Mouse (Mus musculus) intestine, embryonic 15.5 days (tissue): ENCODE results near the gene Dstn. TPM values are rescaled to one million over a fixed set of nuclear protein-coding genes. Genes with fewer than 3 reads are reported as not detected.
A peak's percentile ranks its signal among the peaks of the same experiment; 100 is the strongest.

Source experiments
- ATAC-seq: fragments of 200-750 bp; cut with Nextera tagmentation; 2 replicates; pipeline ENCODE4 v1.8.0; 2017; ENCODE audit warnings: moderate TSS enrichment, moderate library complexity
- H3K27ac ChIP-seq: fragments of 300-500 bp; sonication (generic); 2 replicates; pipeline ENCODE4 v1.5.1; 2015; ENCODE audit warnings: mild to moderate bottlenecking, inconsistent platforms
- H3K27me3 ChIP-seq: fragments of 300-500 bp; sonication (generic); replicated peaks from 2 replicates; pipeline ENCODE4 v1.6.1; 2015; ENCODE audit warnings: inconsistent platforms
- H3K36me3 ChIP-seq: fragments of 300-500 bp; sonication (generic); 2 replicates; pipeline ENCODE4 v1.6.1; 2015; ENCODE audit warnings: inconsistent platforms
- H3K4me1 ChIP-seq: fragments of 300-500 bp; sonication (generic); replicated peaks from 2 replicates; pipeline ENCODE4 v1.6.1; 2015; ENCODE audit warnings: inconsistent platforms
- H3K4me2 ChIP-seq: fragments of 300-500 bp; sonication (generic); replicated peaks from 2 replicates; pipeline ENCODE4 v1.6.1; 2015; ENCODE audit warnings: mild to moderate bottlenecking, inconsistent platforms
- H3K4me3 ChIP-seq: fragments of 300-500 bp; sonication (generic); replicated peaks from 2 replicates; pipeline ENCODE4 v1.5.1; 2015; ENCODE audit warnings: inconsistent platforms
- H3K9ac ChIP-seq: fragments of 300-500 bp; sonication (generic); 2 replicates; pipeline ENCODE4 v1.6.1; 2015; ENCODE audit warnings: inconsistent platforms
- H3K9me3 ChIP-seq: fragments of 300-500 bp; sonication (generic); 2 replicates; pipeline ENCODE4 v1.6.1; 2016; ENCODE audit warnings: inconsistent platforms
- WGBS: fragments of 180-500 bp; shearing (Covaris S2); methylation state at CpG from one replicate; pipeline ENCODE4 v1.1.7; 2015; 5-methylcytosine and 5-hydroxymethylcytosine counted together
- polyA plus RNA-seq: library from polyadenylated mRNA; unstranded; fragments of >200 nt; fragmentation: Nextera tagmentation; extraction: Ambion mirVana; gene quantifications from 2 replicates; pipeline ENCODE4 v1.2.1, GENCODE M21; 2015

Gene Dstn
- polyA plus RNA-seq: 674 and 711 TPM in 2 replicates

- no peaks in the 10 kb centered on the region for H3K27me3 ChIP-seq
- peak within 1 kb of the TSS; percentile 66 for H3K4me3 ChIP-seq
- H3K27ac ChIP-seq: peak within 1 kb of the TSS; percentile 98
- H3K36me3 ChIP-seq: no peaks in the 10 kb centered on the region
- ATAC-seq: peak; percentile 95
- H3K9me3 ChIP-seq: no peaks in the 10 kb centered on the region
- H3K9ac ChIP-seq: peak within 1 kb of the TSS; percentile 74
- H3K4me2 ChIP-seq: peak within 1 kb of the TSS; percentile 63
- H3K4me1 ChIP-seq: 0 out of 2 replicates have a peak, but pooled peaks cover 3% of the 10 kb centered on the region
- WGBS: under 1% methylated on average over 71 of the region's 71 CpGs
Observed at GRCm38 (mm10) chr2:143914760-143915599, at the start of gene Dstn. TSS of gene Dstn (plus strand) at chr2:143915320.

DNA sequence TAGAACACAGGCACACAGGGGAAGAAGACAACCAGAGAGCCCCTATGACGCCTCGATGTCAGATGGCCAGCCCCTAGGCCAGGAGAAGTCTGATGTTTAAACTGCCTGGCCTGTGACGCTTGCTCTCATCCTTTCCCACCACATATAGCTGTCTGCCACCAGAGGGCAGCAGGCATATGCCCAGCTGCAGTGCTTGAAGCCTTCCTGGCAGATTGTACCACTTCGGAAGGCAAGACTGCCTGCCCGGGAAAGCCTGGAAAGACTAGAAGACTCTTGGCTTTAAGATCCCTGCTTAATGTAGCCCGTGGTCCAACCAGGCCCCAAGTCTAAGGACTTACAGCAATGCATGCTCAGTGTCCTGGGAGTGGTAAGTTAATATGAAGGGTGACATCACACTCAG, 47.8 kb upstream of the Dstn start:
- Histone ChIP-seq H3K27ac (no peak overlapping the region), H3K4me1 (peaks cover 13% of the 10 kb centered on the region), H3K27me3 (no peaks in the 10 kb centered on the region), H3K4me2 (peak overlapping the region; percentile 29; the same call in 1 of the 2 replicates), H3K4me3 (no peak overlapping the region), H3K9me3 (no peaks in the 10 kb centered on the region), H3K9ac (no peak overlapping the region), H3K36me3 (no peaks in the 10 kb centered on the region)
- ATAC-seq: peak; percentile 58
- WGBS: 3% methylated on average over 6 of the region's 6 CpGs

- 30% methylated on average over 10 of the region's 10 CpGs for WGBS
- H3K27ac ChIP-seq: no peak overlapping the region
- no peak overlapping the region for H3K4me2 ChIP-seq
- no peaks in the 10 kb centered on the region for H3K36me3 ChIP-seq
- H3K9ac ChIP-seq: no peak overlapping the region
- peaks cover 9% of the 10 kb centered on the region for H3K4me1 ChIP-seq
- H3K27me3 ChIP-seq: no peaks in the 10 kb centered on the region
- H3K4me3 ChIP-seq: no peak overlapping the region
- no peaks in the 10 kb centered on the region for H3K9me3 ChIP-seq
- peak; percentile 89 for ATAC-seq
Observed at GRCm38 (mm10) chr2:143870936-143871688, 44.0 kb upstream of the Dstn start.

DNA sequence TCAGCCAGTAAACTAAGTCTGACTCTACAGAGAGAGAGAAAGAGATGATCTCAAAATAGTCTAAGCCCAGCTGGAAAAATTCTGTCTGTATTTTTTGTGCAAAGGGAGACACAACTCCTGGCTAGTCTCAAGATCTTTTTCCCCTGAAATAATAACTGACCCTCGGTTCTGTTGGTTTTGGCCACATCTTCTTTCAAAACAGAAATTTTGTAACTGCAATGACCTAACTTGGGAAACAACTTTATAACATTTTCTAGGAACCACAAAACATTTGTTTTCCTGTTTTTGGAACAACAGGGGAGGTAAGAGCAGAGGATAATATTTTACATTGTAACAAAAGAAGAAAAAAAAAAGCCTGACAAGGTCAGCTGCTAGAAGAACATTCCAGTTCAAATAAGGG, 39.1 kb upstream of the Dstn start:
- Histone ChIP-seq H3K4me1 (peaks cover 9% of the 10 kb centered on the region), H3K27ac (no peak overlapping the region), H3K36me3 (no peaks in the 10 kb centered on the region), H3K9ac (no peak overlapping the region), H3K27me3 (no peaks in the 10 kb centered on the region), H3K4me3 (no peak overlapping the region), H3K9me3 (no peaks in the 10 kb centered on the region), H3K4me2 (no peak overlapping the region)
- WGBS: 54% methylated on average over 1 of the region's 1 CpGs
- ATAC-seq: no peak

- Histone ChIP-seq H3K9me3 (no peaks in the 10 kb centered on the region), H3K9ac (no peak overlapping the region), H3K27me3 (no peaks in the 10 kb centered on the region), H3K27ac (no peak overlapping the region), H3K4me2 (no peak overlapping the region), H3K4me1 (no peaks in the 10 kb centered on the region; the same call in 1 of the 2 replicates), H3K36me3 (no peaks in the 10 kb centered on the region), H3K4me3 (no peak overlapping the region)
- peak; percentile 81 for ATAC-seq
- 64% methylated on average over 4 of the region's 4 CpGs for WGBS
Observed at GRCm38 (mm10) chr2:143876929-143877632, 38.0 kb upstream of the Dstn start.

DNA sequence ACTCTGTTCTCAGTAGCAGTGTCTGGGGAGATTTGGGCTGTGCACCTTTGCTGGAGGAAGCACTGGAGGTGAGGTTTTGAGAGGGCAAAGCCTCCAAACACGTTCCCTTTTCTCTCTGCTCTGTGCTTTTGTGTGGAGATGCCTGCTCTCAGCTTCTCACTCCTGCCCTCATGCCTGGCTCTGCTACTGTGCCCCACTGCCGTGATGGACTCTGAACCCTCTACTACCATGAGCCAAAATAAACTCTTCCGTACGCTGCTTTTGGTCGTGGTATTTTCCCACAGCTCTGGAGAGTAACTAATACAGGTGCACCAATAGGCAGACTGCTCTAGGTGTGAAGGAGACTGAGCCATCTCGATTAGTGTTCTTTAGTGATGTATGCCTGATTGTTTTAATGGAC, 35.8 kb upstream of the Dstn start:
- Histone ChIP-seq H3K4me3 (no peak overlapping the region), H3K36me3 (no peaks in the 10 kb centered on the region), H3K27me3 (no peaks in the 10 kb centered on the region), H3K9me3 (no peaks in the 10 kb centered on the region), H3K4me1 (no peaks in the 10 kb centered on the region; the same call in 1 of the 2 replicates), H3K27ac (no peak overlapping the region), H3K4me2 (no peak overlapping the region), H3K9ac (no peak overlapping the region)
- no peak for ATAC-seq
- 88% methylated on average over 6 of the region's 6 CpGs for WGBS

GRCm38 (mm10) chr2:143882002-143882401, 33.1 kb upstream of the Dstn start:
- no peaks in the 10 kb centered on the region for H3K27me3 ChIP-seq
- no peak overlapping the region for H3K4me3 ChIP-seq
- H3K36me3 ChIP-seq: no peaks in the 10 kb centered on the region
- H3K9ac ChIP-seq: no peak overlapping the region
- H3K4me1 ChIP-seq: no peaks in the 10 kb centered on the region
- H3K27ac ChIP-seq: no peak overlapping the region
- 85% methylated on average over 4 of the region's 4 CpGs for WGBS
- ATAC-seq: no peak
- no peak overlapping the region for H3K4me2 ChIP-seq
- no peaks in the 10 kb centered on the region for H3K9me3 ChIP-seq

DNA sequence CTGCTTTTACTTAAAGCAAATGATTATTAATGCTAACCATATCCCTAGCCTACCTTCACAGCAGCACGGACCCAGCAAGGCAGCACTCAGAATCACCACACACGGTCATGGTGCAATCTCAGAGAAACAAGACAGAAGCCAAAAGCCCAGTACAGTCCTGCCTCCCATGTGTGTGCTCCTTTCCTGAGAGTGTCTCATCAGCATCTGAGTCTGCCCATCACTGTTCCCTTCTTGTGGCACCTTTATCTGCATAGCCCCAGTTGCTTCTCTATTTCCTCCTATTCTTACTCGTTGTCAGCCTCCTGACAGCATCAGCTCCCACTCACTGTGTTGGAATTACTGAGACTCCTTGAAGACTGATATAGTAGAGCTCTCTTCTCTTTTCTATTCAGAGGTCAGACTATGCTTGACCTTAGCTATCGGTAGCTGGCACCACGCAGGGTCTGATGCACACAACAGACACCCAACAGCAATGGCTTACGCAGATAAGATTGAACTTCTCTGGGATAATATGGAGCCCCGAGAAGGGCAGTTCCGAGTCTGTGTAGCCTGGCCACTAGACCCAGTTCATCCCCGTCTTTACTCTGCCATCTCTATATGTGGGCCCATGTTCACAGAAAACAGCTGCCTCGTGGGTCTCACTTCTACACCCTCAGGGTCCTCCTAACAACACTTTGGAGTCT, 32.4 kb upstream of the Dstn start:
- no peak for ATAC-seq
- H3K4me1 ChIP-seq: no peaks in the 10 kb centered on the region
- no peak overlapping the region for H3K4me3 ChIP-seq
- no peak overlapping the region for H3K27ac ChIP-seq
- no peaks in the 10 kb centered on the region for H3K27me3 ChIP-seq
- no peak overlapping the region for H3K9ac ChIP-seq
- no peaks in the 10 kb centered on the region for H3K36me3 ChIP-seq
- H3K4me2 ChIP-seq: no peak overlapping the region
- H3K9me3 ChIP-seq: no peaks in the 10 kb centered on the region
- 84% methylated on average over 10 of the region's 10 CpGs for WGBS

DNA sequence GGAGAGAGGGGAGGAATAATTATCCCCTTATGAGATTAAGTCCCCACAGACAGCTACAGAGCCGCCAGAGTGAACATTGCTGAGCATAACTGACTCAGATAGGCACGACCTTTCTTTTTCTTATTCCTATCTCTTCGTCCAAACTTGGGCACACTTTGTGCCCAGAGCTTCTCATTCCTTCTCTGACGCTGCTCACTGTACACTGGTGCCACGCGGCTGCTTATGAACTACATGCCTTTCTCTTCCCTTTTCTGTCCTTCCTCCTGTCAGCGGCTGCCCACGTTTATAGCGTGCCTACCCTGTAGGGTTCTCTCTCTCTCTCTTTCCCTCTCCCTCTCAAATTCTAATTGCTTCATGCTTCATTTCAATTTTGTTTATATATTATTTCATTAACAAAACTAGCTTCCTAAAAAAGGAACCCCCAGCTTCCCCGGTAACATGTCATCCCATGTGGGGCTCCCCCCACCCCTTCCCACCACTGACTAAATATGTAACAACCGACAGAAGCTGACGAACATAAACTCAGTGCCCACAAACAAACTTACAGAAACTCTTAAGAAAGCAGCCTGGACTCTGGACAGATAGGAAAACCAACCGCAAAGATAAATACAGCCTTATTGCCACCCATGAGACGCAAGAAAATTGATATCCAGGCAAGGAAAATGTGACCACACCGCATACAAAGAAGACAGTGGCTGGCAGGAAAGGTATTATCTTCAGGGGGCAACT, 25.8 kb upstream of the Dstn start:
- H3K4me2 ChIP-seq: peak overlapping the region; percentile 38; the same call in 1 of the 2 replicates
- H3K4me3 ChIP-seq: no peak overlapping the region
- peak overlapping the region; percentile 61; the same call in 1 of the 2 replicates for H3K27ac ChIP-seq
- no peaks in the 10 kb centered on the region for H3K27me3 ChIP-seq
- no peak overlapping the region for H3K9ac ChIP-seq
- no peaks in the 10 kb centered on the region for H3K36me3 ChIP-seq
- ATAC-seq: peak; percentile 50
- no peaks in the 10 kb centered on the region for H3K9me3 ChIP-seq
- no peaks in the 10 kb centered on the region for H3K4me1 ChIP-seq
- WGBS: 70% methylated on average over 15 of the region's 15 CpGs

GRCm38 (mm10) chr2:143889860-143890433, 25.2 kb upstream of the Dstn start:
- Histone ChIP-seq H3K9me3 (no peaks in the 10 kb centered on the region), H3K36me3 (no peaks in the 10 kb centered on the region), H3K4me2 (peak overlapping the region; percentile 38; the same call in 1 of the 2 replicates), H3K4me3 (no peak overlapping the region), H3K27me3 (no peaks in the 10 kb centered on the region), H3K27ac (peak overlapping the region; percentile 61; the same call in 1 of the 2 replicates), H3K4me1 (no peaks in the 10 kb centered on the region), H3K9ac (no peak overlapping the region)
- 35% methylated on average over 12 of the region's 12 CpGs for WGBS
- ATAC-seq: peak; percentile 98
